Mouse (Mus musculus): ENCODE data around the gene Il27. TPM values are rescaled to one million over a fixed set of nuclear protein-coding genes. Genes with fewer than 3 reads are reported as not detected.

Il27 gene
- polyA plus RNA-seq, 1 experiment, result not detected

DNA sequence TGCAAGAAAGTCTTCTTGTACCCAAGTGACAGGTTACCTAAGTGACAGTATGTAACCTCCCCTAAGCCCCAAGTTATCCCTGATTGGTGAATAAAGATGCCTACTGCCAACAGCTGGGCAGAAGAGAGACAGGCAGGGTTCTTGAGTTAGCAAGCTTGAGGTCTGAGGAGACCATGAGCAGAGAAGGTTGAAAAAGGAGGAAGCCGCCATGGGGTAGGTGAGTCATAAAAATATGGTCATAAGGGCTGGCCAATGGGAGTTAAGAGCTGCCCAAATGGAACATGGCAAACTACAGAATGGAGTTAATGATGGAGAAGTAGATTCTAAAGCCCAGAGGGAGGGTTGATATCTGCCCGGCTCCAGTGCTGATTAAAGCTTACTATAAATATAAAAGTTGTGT is 49.1 kb downstream of the Il27 start:
- DNase-seq (ENCODE audit: extremely low spot score in 1 of 2, low spot score in 1 of 2), result no peak

DNA sequence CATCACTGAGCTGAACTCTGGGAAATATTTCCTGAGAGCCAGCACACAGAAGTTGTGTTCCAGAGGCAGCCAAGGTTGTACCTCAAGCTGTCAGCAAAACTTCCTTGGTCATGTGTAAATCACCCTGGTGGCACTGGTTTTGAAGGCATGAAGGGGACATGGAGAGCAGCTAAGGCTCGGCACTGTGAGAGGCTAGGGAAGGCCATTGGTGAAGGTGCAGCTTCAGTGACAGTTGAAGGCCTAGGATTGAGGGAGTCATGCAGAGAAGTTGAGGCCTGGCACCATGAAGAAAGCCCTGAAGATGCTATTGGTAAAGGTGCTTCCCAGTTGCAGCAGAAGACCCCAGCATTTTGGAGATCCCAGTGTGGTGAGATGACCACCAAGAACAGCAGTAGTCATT is 53.1 kb downstream of the Il27 start:
- DNase-seq (ENCODE audit: extremely low spot score in 1 of 2, low spot score in 1 of 2), result no peak

Other genes starting within 250 kb of the Il27 start
- gene Lat, start 225.4 kb downstream of the Il27 start, polyA plus RNA-seq (2012; rRNA removed), result 1.3 and 3.1 TPM in 2 replicates
- 148 and 159 TPM in 2 replicates for gene Spns1, start 217.5 kb downstream of the Il27 start, polyA plus RNA-seq (2012; rRNA removed)
- 6.6 and 6.8 TPM in 2 replicates for gene Nfatc2ip, start 198.2 kb downstream of the Il27 start, polyA plus RNA-seq (2012; rRNA removed)
- 0.14 and 0.27 TPM in 2 replicates for gene Cd19, start 180.1 kb downstream of the Il27 start, polyA plus RNA-seq (2012; rRNA removed)
- 22.0 and 25.4 TPM in 2 replicates for gene Rabep2, start 166.2 kb downstream of the Il27 start, polyA plus RNA-seq (2012; rRNA removed)
- gene Atp2a1, start 131.8 kb downstream of the Il27 start, polyA plus RNA-seq (2012; rRNA removed), result 1.2 and 1.9 TPM in 2 replicates
- gene Sh2b1, start 119.5 kb downstream of the Il27 start, polyA plus RNA-seq (2012; rRNA removed), result 60.5 and 63.7 TPM in 2 replicates
- 97.2 and 102 TPM in 2 replicates for gene Tufm, start 107.6 kb downstream of the Il27 start, polyA plus RNA-seq (2012; rRNA removed)
- 144 and 153 TPM in 2 replicates for gene Atxn2l, start 91.5 kb downstream of the Il27 start, polyA plus RNA-seq (2012; rRNA removed)
- 107 and 114 TPM in 2 replicates for gene Eif3c, start 28.5 kb downstream of the Il27 start, polyA plus RNA-seq (2012; rRNA removed)
- 0.74 and 0.82 TPM in 2 replicates for gene Apobr, start 10.0 kb downstream of the Il27 start, polyA plus RNA-seq (2012; rRNA removed)
- gene Cln3, start 9.1 kb downstream of the Il27 start, polyA plus RNA-seq (2012; rRNA removed), result 45.1 and 46.3 TPM in 2 replicates
- gene Nupr1, start 35.9 kb upstream of the Il27 start, polyA plus RNA-seq (2012; rRNA removed), result 23.9 and 31.7 TPM in 2 replicates
- gene Sgf29, start 54.4 kb upstream of the Il27 start, polyA plus RNA-seq (2012; rRNA removed), result 40.2 and 44.8 TPM in 2 replicates
- gene Sult1a1, start 81.5 kb upstream of the Il27 start, polyA plus RNA-seq (2012; rRNA removed), result 10.7 and 11.1 TPM in 2 replicates
- 46.4 and 65.4 TPM in 2 replicates for gene Bola2, start 100.5 kb upstream of the Il27 start, polyA plus RNA-seq (2012; rRNA removed)
- gene Slx1b, start 100.8 kb upstream of the Il27 start, polyA plus RNA-seq (2012; rRNA removed), result 34.3 and 34.5 TPM in 2 replicates
- 135 and 145 TPM in 2 replicates for gene Coro1a, start 112.8 kb upstream of the Il27 start, polyA plus RNA-seq (2012; rRNA removed)
- gene Mapk3, start 164.7 kb upstream of the Il27 start, polyA plus RNA-seq (2012; rRNA removed), result 305 and 314 TPM in 2 replicates
- gene Gdpd3, start 171.4 kb upstream of the Il27 start, polyA plus RNA-seq (2012; rRNA removed), result 4.4 and 6.4 TPM in 2 replicates
- 439 and 535 TPM in 2 replicates for gene Ypel3, start 182.0 kb upstream of the Il27 start, polyA plus RNA-seq (2012; rRNA removed)
- gene Tbx6, start 186.5 kb upstream of the Il27 start, polyA plus RNA-seq (2012; rRNA removed), result 1.4 and 1.9 TPM in 2 replicates
- 84.5 and 85.1 TPM in 2 replicates for gene Ppp4c, start 197.6 kb upstream of the Il27 start, polyA plus RNA-seq (2012; rRNA removed)
- gene Fam57b, start 202.7 kb upstream of the Il27 start, polyA plus RNA-seq (2012; rRNA removed), result 130 and 142 TPM in 2 replicates
- 0.53 TPM in 1 of 2 replicates, not detected in the other for gene 4930451I11Rik, start 236.7 kb upstream of the Il27 start, polyA plus RNA-seq (2012; rRNA removed)